Mouse (Mus musculus) kidney, adult 2 months (tissue): Measurements from ENCODE around the gene Plac1.

ENCODE experiments used
- CTCF ChIP-seq: fragments of 200-500 bp; conservative IDR thresholded peaks from 2 replicates; pipeline ENCODE4 v1.5.1; 2011; ENCODE audit warnings: low read depth, mild to moderate bottlenecking, control low read depth, low read length, moderate library complexity, mixed read lengths; ENCODE audit not compliant: insufficient read depth, insufficient read length
- POLR2A ChIP-seq: fragments of 200-500 bp; IDR thresholded peaks from one replicate; pipeline ENCODE4 v1.6.1; 2011; ENCODE audit warnings: low read depth, low read length, control low read depth

GRCm38 (mm10) chrX:53097786-53098185 is 142.1 kb downstream of the Plac1 start:
- no peak for TF ChIP-seq CTCF
- TF ChIP-seq POLR2A = no peak
